Mouse (Mus musculus): Measurements from ENCODE around the gene Nkrf. TPM values are rescaled to one million over a fixed set of nuclear protein-coding genes. Genes with fewer than 3 reads are reported as not detected.
A peak's percentile ranks its signal among the peaks of the same experiment; 100 is the strongest.
"Not testable (repeated sequence)": the region's sequence is repeated elsewhere in the genome, so short reads cannot be mapped to it uniquely, and the experiment has no call there.

Gene Nkrf
- polyA plus RNA-seq, 1 experiment from 2014 or later: 8.7 TPM

- H3K9me3 ChIP-seq (replicated peaks): no peaks in the 10 kb centered on the region
- H3K4me1 ChIP-seq: no peaks in the 10 kb centered on the region
- peak overlapping the region; percentile 56 for H3K4me3 ChIP-seq
- no peak for ATAC-seq (ENCODE audit: low FRiP score)
- peak overlapping the region; percentile 85 for H3K27ac ChIP-seq
- H3K4me2 ChIP-seq (replicated peaks): peak overlapping the region; percentile 52
- 34% methylated on average over 3 of the region's 3 CpGs for WGBS
- H3K27me3 ChIP-seq: no peaks in the 10 kb centered on the region
- peak overlapping the region; percentile 71 for H3K9ac ChIP-seq
- H3K36me3 ChIP-seq: no peaks in the 10 kb centered on the region
Observed at GRCm38 (mm10) chrX:36901655-36902054, 1.0 kb downstream of the Nkrf start.

- not testable (repeated sequence) for H3K9ac ChIP-seq; ATAC-seq (ENCODE audit: low FRiP score); H3K4me1 ChIP-seq; H3K4me2 ChIP-seq (replicated peaks); H3K9me3 ChIP-seq (replicated peaks); H3K27me3 ChIP-seq; H3K4me3 ChIP-seq; H3K36me3 ChIP-seq; H3K27ac ChIP-seq
- WGBS: 33% methylated on average over 1 of the region's 1 CpGs
Observed at GRCm38 (mm10) chrX:36898931-36899330, 3.8 kb downstream of the Nkrf start.

GRCm38 (mm10) chrX:36884719-36885118 lies 18.0 kb downstream of the Nkrf start:
- Histone ChIP-seq H3K4me1 (no peaks in the 10 kb centered on the region), H3K36me3 (no peaks in the 10 kb centered on the region; the same call in 1 of the 2 replicates), H3K27ac (no peak overlapping the region), H3K4me2 (replicated peaks) (no peak overlapping the region), H3K4me3 (no peak overlapping the region), H3K27me3 (no peaks in the 10 kb centered on the region), H3K9me3 (replicated peaks) (no peaks in the 10 kb centered on the region), H3K9ac (no peak overlapping the region)
- 93% methylated on average over 1 of the region's 1 CpGs for WGBS
- ATAC-seq (ENCODE audit: low FRiP score): no peak

GRCm38 (mm10) chrX:36874704-36875128 lies 28.0 kb downstream of the Nkrf start:
- peak overlapping the region; percentile 80 for H3K9ac ChIP-seq
- WGBS: 11% methylated on average over 35 of the region's 36 CpGs
- H3K4me2 ChIP-seq (replicated peaks): peak overlapping the region; percentile 59
- no peaks in the 10 kb centered on the region for H3K27me3 ChIP-seq
- H3K9me3 ChIP-seq (replicated peaks): 0 out of 2 replicates have a peak, but pooled peaks cover 4% of the 10 kb centered on the region
- peak overlapping the region; percentile 58 for H3K4me3 ChIP-seq
- H3K4me1 ChIP-seq: 0 out of 2 replicates have a peak, but pooled peaks cover 4% of the 10 kb centered on the region
- ATAC-seq (ENCODE audit: low FRiP score): peak; percentile 39
- H3K27ac ChIP-seq: peak overlapping the region; percentile 84
- no peaks in the 10 kb centered on the region for H3K36me3 ChIP-seq

GRCm38 (mm10) chrX:36874178-36874696 lies 28.5 kb downstream of the Nkrf start:
- H3K4me2 ChIP-seq (replicated peaks): peak overlapping the region; percentile 59
- H3K4me1 ChIP-seq: 0 out of 2 replicates have a peak, but pooled peaks cover 4% of the 10 kb centered on the region
- no peaks in the 10 kb centered on the region for H3K36me3 ChIP-seq
- H3K9ac ChIP-seq: peak overlapping the region; percentile 80
- H3K9me3 ChIP-seq (replicated peaks): 0 out of 2 replicates have a peak, but pooled peaks cover 4% of the 10 kb centered on the region
- H3K27me3 ChIP-seq: no peaks in the 10 kb centered on the region
- peak overlapping the region; percentile 58 for H3K4me3 ChIP-seq
- 20% methylated on average over 53 of the region's 57 CpGs for WGBS
- H3K27ac ChIP-seq: peak overlapping the region; percentile 84
- peak; percentile 97 for ATAC-seq (ENCODE audit: low FRiP score)

GRCm38 (mm10) chrX:36873765-36874164 lies 28.9 kb downstream of the Nkrf start, which contains the start of the genes Ube2a and C330007P06Rik:
Gene Ube2a, plus strand, starts transcription at chrX:36873900.
Gene C330007P06Rik, minus strand, starts transcription at chrX:36874111.
- peak; percentile 43 for ATAC-seq (ENCODE audit: low FRiP score)
- Histone ChIP-seq H3K27ac (peak within 1 kb of the TSS; percentile 84), H3K27me3 (no peaks in the 10 kb centered on the region), H3K4me3 (peak within 1 kb of the TSS; percentile 58), H3K4me2 (replicated peaks) (peak within 1 kb of the TSS; percentile 59), H3K9me3 (replicated peaks) (0 out of 2 replicates have a peak, but pooled peaks cover 4% of the 10 kb centered on the region), H3K4me1 (0 out of 2 replicates have a peak, but pooled peaks cover 4% of the 10 kb centered on the region), H3K36me3 (no peaks in the 10 kb centered on the region), H3K9ac (peak within 1 kb of the TSS; percentile 80)
- 21% methylated on average over 8 of the region's 8 CpGs for WGBS

GRCm38 (mm10) chrX:36870372-36870771 lies 32.3 kb downstream of the Nkrf start:
- Histone ChIP-seq H3K4me3 (no peak overlapping the region), H3K27me3 (no peaks in the 10 kb centered on the region), H3K4me1 (0 out of 2 replicates have a peak, but pooled peaks cover 2% of the 10 kb centered on the region), H3K4me2 (replicated peaks) (no peak overlapping the region), H3K36me3 (no peaks in the 10 kb centered on the region), H3K9me3 (replicated peaks) (0 out of 2 replicates have a peak, but pooled peaks cover 4% of the 10 kb centered on the region), H3K27ac (no peak overlapping the region), H3K9ac (no peak overlapping the region)
- 80% methylated on average over 3 of the region's 3 CpGs for WGBS
- ATAC-seq (ENCODE audit: low FRiP score): no peak

GRCm38 (mm10) chrX:36864609-36865328 lies 37.9 kb downstream of the Nkrf start:
- ATAC-seq (ENCODE audit: low FRiP score): peak; percentile 8; the same call in 1 of the 2 replicates

GRCm38 (mm10) chrX:36863766-36864608 lies 38.7 kb downstream of the Nkrf start:
- Histone ChIP-seq H3K4me3 (peak overlapping the region; percentile 43), H3K9ac (peak overlapping the region; percentile 50), H3K4me2 (replicated peaks) (peak overlapping the region; percentile 48), H3K27me3 (no peaks in the 10 kb centered on the region), H3K27ac (peak overlapping the region; percentile 44; the same call in 1 of the 2 replicates), H3K9me3 (replicated peaks) (no peaks in the 10 kb centered on the region), H3K36me3 (no peaks in the 10 kb centered on the region), H3K4me1 (peaks cover 8% of the 10 kb centered on the region; the same call in 1 of the 2 replicates)
- peak; percentile 89 for ATAC-seq (ENCODE audit: low FRiP score)
- WGBS: 21% methylated on average over 43 of the region's 44 CpGs

More at GRCm38 (mm10) chrX:36864609-36865328, 37.9 kb downstream of the Nkrf start:
- Histone ChIP-seq H3K9ac (no peak overlapping the region), H3K27me3 (no peaks in the 10 kb centered on the region), H3K4me3 (peak overlapping the region; percentile 43), H3K9me3 (replicated peaks) (no peaks in the 10 kb centered on the region), H3K36me3 (no peaks in the 10 kb centered on the region), H3K4me1 (peaks cover 8% of the 10 kb centered on the region; the same call in 1 of the 2 replicates), H3K4me2 (replicated peaks) (peak overlapping the region; percentile 24), H3K27ac (no peak overlapping the region)
- WGBS: 51% methylated on average over 8 of the region's 8 CpGs

GRCm38 (mm10) chrX:36852631-36853030 lies 50.1 kb downstream of the Nkrf start:
- no peaks in the 10 kb centered on the region for H3K9me3 ChIP-seq (replicated peaks)
- no peak overlapping the region for H3K4me3 ChIP-seq
- 84% methylated on average over 8 of the region's 8 CpGs for WGBS
- no peak overlapping the region for H3K9ac ChIP-seq
- H3K27me3 ChIP-seq: no peaks in the 10 kb centered on the region
- no peak overlapping the region for H3K4me2 ChIP-seq (replicated peaks)
- no peaks in the 10 kb centered on the region for H3K4me1 ChIP-seq
- ATAC-seq (ENCODE audit: low FRiP score): no peak
- no peak overlapping the region for H3K27ac ChIP-seq
- no peaks in the 10 kb centered on the region for H3K36me3 ChIP-seq

GRCm38 (mm10) chrX:36847152-36847551 lies 55.5 kb downstream of the Nkrf start:
- no peaks in the 10 kb centered on the region for H3K9me3 ChIP-seq (replicated peaks)
- no peak for ATAC-seq (ENCODE audit: low FRiP score)
- no peak overlapping the region for H3K27ac ChIP-seq
- no peaks in the 10 kb centered on the region for H3K4me1 ChIP-seq
- H3K4me3 ChIP-seq: no peak overlapping the region
- 78% methylated on average over 1 of the region's 1 CpGs for WGBS
- no peak overlapping the region for H3K4me2 ChIP-seq (replicated peaks)
- no peaks in the 10 kb centered on the region for H3K36me3 ChIP-seq
- no peak overlapping the region for H3K9ac ChIP-seq
- H3K27me3 ChIP-seq: no peaks in the 10 kb centered on the region
